Comparison of ENCODE assay signal across 8 mouse cellular contexts in the genomic region with DNA sequence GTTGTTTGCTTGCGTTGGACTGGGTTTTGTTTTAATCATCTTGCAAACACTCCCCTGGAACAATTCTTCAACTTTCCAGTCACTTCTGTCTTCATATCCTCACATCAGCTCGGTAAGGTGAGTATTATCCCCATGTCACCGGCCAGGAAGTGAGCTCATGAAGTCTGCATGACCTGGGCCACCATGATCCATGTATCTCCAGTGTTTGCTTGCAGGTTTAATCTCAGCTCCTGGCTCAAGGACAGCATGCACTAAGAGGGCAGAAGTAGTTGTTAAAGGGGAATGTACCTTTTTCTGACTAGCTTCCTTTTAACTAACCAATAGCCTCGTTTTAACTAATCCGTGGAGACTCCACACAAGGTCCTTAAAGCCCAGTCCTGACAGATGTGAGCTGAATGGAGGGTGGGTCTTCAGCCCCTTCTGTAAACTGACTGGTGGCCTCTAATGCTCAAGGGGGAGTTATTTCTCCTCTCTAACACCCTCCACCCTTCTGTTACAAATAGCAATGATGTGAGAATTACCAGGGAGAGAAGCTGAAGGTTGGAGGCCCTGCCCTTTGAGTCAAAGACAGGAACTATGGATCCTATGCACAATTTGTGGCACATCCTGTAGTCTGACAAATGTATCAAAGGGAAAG. TPM values are rescaled to one million over a fixed set of nuclear protein-coding genes. Genes with fewer than 3 reads are reported as not detected.
DNase-seq lines count a peak whose midpoint lies in the region; ATAC-seq and TF ChIP-seq lines count a peak whose summit lies in the region.

No protein-coding gene starts in this region.

- no peaks in the 10 kb centered on the region for H3K27me3 ChIP-seq in liver, adult 2 months (ENCODE audit: control insufficient read depth, insufficient read depth, low read length)
- peaks cover 3% of the 10 kb centered on the region; the same call in 1 of the 2 replicates for H3K27me3 ChIP-seq in hindbrain, embryonic 12.5 days
- H3K27me3 ChIP-seq in midbrain, embryonic 14.5 days (ENCODE audit: control insufficient read depth, insufficient read depth, low read length) = no peaks in the 10 kb centered on the region

- no peak for ATAC-seq in hindbrain, embryonic 12.5 days (ENCODE audit: low FRiP score)
- ATAC-seq in midbrain, embryonic 14.5 days (ENCODE audit: low FRiP score, low TSS enrichment) = no peak
- ATAC-seq in inflammation-experienced regulatory T-cells, adult 6 months = no peak

- H3K79me2 ChIP-seq in liver, adult 2 months (ENCODE audit: control insufficient read depth, insufficient read depth, low read length) = peaks cover 4% of the 10 kb centered on the region; the same call in 1 of the 2 replicates

- WGBS in liver, adult 2 months = 11% methylated on average over 5 of the region's 5 CpGs
- 32% methylated on average over 5 of the region's 5 CpGs for WGBS in hindbrain, embryonic 12.5 days
- WGBS in midbrain, embryonic 14.5 days = 34% methylated on average over 5 of the region's 5 CpGs

- DNase-seq in liver, adult 2 months (ENCODE audit: extremely low read depth, low read depth, low spot score) = peak; percentile 71
- DNase-seq in liver = no peak
- DNase-seq in c-Kit-positive CD71-positive TER-119-positive erythroid progenitor cells, embryonic 14.5 days (ENCODE audit: low spot score) = peak; percentile 8
- DNase-seq in midbrain, embryonic 14.5 days = peak; percentile 11
- no peak for DNase-seq in thymus, adult 18-20 months
- no peak for DNase-seq in testis, postnatal 10 days (ENCODE audit: low spot score)

- H3K36me3 ChIP-seq in liver, adult 2 months (ENCODE audit: control insufficient read depth, insufficient read depth, low read length) = no peaks in the 10 kb centered on the region
- H3K36me3 ChIP-seq in hindbrain, embryonic 12.5 days = no peaks in the 10 kb centered on the region
- H3K36me3 ChIP-seq in midbrain, embryonic 14.5 days (ENCODE audit: control insufficient read depth, insufficient read depth, low read length) = no peaks in the 10 kb centered on the region

- TF ChIP-seq POLR2A in liver, adult 2 months (IDR thresholded peaks at IDR 0.05; ENCODE audit: extremely low read depth, insufficient read depth, low read length) = no peak

- peak overlapping the region; percentile 7; the same call in 1 of the 2 replicates for H3K27ac ChIP-seq in liver, adult 2 months (replicated peaks; ENCODE audit: insufficient read depth, low read depth, low read length)
- H3K27ac ChIP-seq in hindbrain, embryonic 12.5 days = no peak overlapping the region
- no peak overlapping the region for H3K27ac ChIP-seq in midbrain, embryonic 14.5 days (replicated peaks; ENCODE audit: low read depth, low read length)

- peak overlapping the region; percentile 2; the same call in 1 of the 2 replicates for H3K4me3 ChIP-seq in liver, adult 2 months (ENCODE audit: insufficient read depth, low read depth, low read length)
- no peak overlapping the region; the same call in 1 of the 2 replicates for H3K4me3 ChIP-seq in hindbrain, embryonic 12.5 days
- H3K4me3 ChIP-seq in midbrain, embryonic 14.5 days (replicated peaks; ENCODE audit: low read depth, low read length) = no peak overlapping the region

- peaks cover 24% of the 10 kb centered on the region for H3K4me1 ChIP-seq in liver, adult 2 months (ENCODE audit: control insufficient read depth, insufficient read depth, low read length)
- H3K4me1 ChIP-seq in hindbrain, embryonic 12.5 days = peaks cover 23% of the 10 kb centered on the region
- peaks cover 9% of the 10 kb centered on the region for H3K4me1 ChIP-seq in midbrain, embryonic 14.5 days (ENCODE audit: control insufficient read depth, insufficient read depth, low read length)

- TF ChIP-seq CTCF in liver, adult 2 months (IDR thresholded peaks at IDR 0.05; ENCODE audit: low read depth, low read length) = no peak

- H3K4me2 ChIP-seq in hindbrain, embryonic 12.5 days (replicated peaks) = peak overlapping the region; percentile 74
- peak overlapping the region; percentile 94 for H3K4me2 ChIP-seq in midbrain, embryonic 14.5 days (ENCODE audit: low read length)

- H3K9ac ChIP-seq in liver, adult 2 months (ENCODE audit: low read depth, low read length) = peak overlapping the region; percentile 12; the same call in 1 of the 2 replicates
- no peak overlapping the region for H3K9ac ChIP-seq in hindbrain, embryonic 12.5 days
- H3K9ac ChIP-seq in midbrain, embryonic 14.5 days (replicated peaks; ENCODE audit: low read length) = no peak overlapping the region; the same call in 1 of the 2 replicates

- no peaks in the 10 kb centered on the region for H3K9me3 ChIP-seq in hindbrain, embryonic 12.5 days (replicated peaks)
- no peaks in the 10 kb centered on the region for H3K9me3 ChIP-seq in midbrain, embryonic 14.5 days (ENCODE audit: control insufficient read depth, low read length)

RNA-seq across cellular contexts. Expression of gene Rell1, which starts 0.9 kb away (rescaled TPM):
- total RNA-seq in liver, adult 2 months (2014; rRNA removed) = 8.4 and 10.3 TPM in 2 replicates
- 4.6 and 5.7 TPM in 2 replicates for polyA plus RNA-seq in liver, adult 2 months (2012; rRNA removed)
- polyA plus RNA-seq in hindbrain, embryonic 12.5 days (2016; fragmentation: Nextera tagmentation; extraction: Ambion mirVana) = 15.5 and 15.6 TPM in 2 replicates
- 4.1 and 6.1 TPM in 2 replicates for polyA plus RNA-seq in midbrain, embryonic 14.5 days (2014; fragmentation: Nextera tagmentation; extraction: Ambion mirVana)
- polyA plus RNA-seq in inflammation-experienced regulatory T-cells, adult 6 months (2017; shearing (Covaris generic)) = 1 to 10 TPM; 1.5 to 6.1 (median 4.8) TPM

Comparison
In these comparisons a context has a peak if more than half of its experiments do, and no peak if none do; other contexts are left out.
1. DNase-seq: peak in liver, adult 2 months (single experiment), c-Kit-positive CD71-positive TER-119-positive erythroid progenitor cells, embryonic 14.5 days (single experiment) and midbrain, embryonic 14.5 days (single experiment); none in liver (single experiment), thymus, adult 18-20 months (0 of 2) and testis, postnatal 10 days (single experiment).